Mouse (Mus musculus): Measurements from ENCODE around the gene Nhlrc2. TPM values are rescaled to one million over a fixed set of nuclear protein-coding genes. Genes with fewer than 3 reads are reported as not detected.
A peak's percentile ranks its signal among the peaks of the same experiment; 100 is the strongest.

Nhlrc2 gene
- polyA plus RNA-seq, 1 experiment from 2014 or later = 6.5 TPM

- Histone ChIP-seq H3K4me3 (replicated peaks) (no peak overlapping the region), H3K9ac (replicated peaks) (no peak overlapping the region), H3K4me1 (peaks cover 8% of the 10 kb centered on the region), H3K36me3 (peaks cover 18% of the 10 kb centered on the region), H3K4me2 (no peak overlapping the region), H3K9me3 (replicated peaks) (no peaks in the 10 kb centered on the region), H3K27ac (replicated peaks) (no peak overlapping the region), H3K27me3 (replicated peaks) (no peaks in the 10 kb centered on the region)
- no peak for ATAC-seq (ENCODE audit: low FRiP score)
- 95% methylated on average over 12 of the region's 12 CpGs for WGBS
Observed at GRCm38 (mm10) chr19:56543320-56543719, 4.7 kb upstream of the Nhlrc2 start.

DNA sequence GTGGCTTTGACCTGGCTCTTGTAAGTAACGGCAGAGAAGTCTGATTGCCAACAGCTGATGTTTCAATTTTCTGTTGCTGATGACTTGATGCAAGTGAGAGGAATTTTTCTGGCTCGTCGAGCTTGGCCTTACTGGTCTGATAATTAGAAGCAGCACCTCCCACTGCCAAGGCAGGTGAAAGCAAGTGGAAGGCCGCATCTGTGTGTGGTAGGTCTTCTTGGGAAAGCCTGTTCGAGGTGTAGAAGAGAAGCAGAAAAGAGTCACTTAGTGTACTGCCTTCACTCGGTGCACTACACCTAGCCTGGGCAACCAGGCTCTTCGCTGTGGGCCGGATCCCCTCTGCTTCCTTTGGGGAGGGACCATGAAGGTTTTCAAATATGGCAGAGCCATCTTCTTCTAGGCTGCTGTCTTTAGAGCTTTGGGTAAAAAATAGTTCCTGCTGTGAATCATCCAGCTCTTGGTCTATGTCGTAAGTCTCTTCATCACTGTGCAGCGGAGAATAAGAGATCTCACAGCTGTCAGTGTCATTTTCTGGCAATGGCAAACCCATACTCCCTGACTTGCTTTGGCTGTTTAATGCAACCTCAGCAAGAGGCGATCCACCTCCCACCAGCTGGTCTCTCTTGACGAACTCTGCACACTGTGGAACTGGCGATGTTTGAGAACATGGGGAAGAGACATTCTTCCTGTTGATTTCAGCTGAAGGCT, 3.2 kb upstream of the Nhlrc2 start:
- ATAC-seq (ENCODE audit: low FRiP score) = no peak
- Histone ChIP-seq H3K9ac (replicated peaks) (no peak overlapping the region), H3K4me2 (no peak overlapping the region), H3K36me3 (peaks cover 14% of the 10 kb centered on the region; the same call in 1 of the 2 replicates), H3K27me3 (replicated peaks) (no peaks in the 10 kb centered on the region), H3K4me3 (replicated peaks) (no peak overlapping the region), H3K9me3 (replicated peaks) (no peaks in the 10 kb centered on the region), H3K4me1 (peaks cover 15% of the 10 kb centered on the region), H3K27ac (replicated peaks) (no peak overlapping the region)
- 95% methylated on average over 13 of the region's 13 CpGs for WGBS

DNA sequence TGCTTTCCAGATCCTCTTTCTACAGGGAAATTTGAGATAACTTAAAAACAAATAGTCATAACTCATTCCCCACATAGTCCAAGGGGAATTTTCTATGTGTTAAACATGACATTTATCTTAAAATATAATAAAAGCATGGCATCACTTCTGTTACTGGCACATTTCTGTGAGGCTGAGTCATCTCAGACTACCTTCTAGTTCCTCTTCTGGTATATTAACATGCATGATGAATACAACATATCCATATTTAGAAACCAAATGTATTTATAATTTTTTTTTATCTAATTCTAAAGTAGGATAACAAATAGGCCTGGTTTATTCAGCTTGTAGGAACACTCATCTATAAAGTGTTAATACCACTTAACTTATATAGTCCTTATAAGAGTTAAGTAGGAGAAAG, 2.0 kb upstream of the Nhlrc2 start:
- H3K4me3 ChIP-seq (replicated peaks) = no peak overlapping the region
- peaks cover 23% of the 10 kb centered on the region for H3K4me1 ChIP-seq
- H3K36me3 ChIP-seq = peaks cover 9% of the 10 kb centered on the region; the same call in 1 of the 2 replicates
- H3K9ac ChIP-seq (replicated peaks) = no peak overlapping the region
- H3K9me3 ChIP-seq (replicated peaks) = no peaks in the 10 kb centered on the region
- H3K4me2 ChIP-seq = no peak overlapping the region
- no peaks in the 10 kb centered on the region for H3K27me3 ChIP-seq (replicated peaks)
- H3K27ac ChIP-seq (replicated peaks) = no peak overlapping the region
- no peak for ATAC-seq (ENCODE audit: low FRiP score)

DNA sequence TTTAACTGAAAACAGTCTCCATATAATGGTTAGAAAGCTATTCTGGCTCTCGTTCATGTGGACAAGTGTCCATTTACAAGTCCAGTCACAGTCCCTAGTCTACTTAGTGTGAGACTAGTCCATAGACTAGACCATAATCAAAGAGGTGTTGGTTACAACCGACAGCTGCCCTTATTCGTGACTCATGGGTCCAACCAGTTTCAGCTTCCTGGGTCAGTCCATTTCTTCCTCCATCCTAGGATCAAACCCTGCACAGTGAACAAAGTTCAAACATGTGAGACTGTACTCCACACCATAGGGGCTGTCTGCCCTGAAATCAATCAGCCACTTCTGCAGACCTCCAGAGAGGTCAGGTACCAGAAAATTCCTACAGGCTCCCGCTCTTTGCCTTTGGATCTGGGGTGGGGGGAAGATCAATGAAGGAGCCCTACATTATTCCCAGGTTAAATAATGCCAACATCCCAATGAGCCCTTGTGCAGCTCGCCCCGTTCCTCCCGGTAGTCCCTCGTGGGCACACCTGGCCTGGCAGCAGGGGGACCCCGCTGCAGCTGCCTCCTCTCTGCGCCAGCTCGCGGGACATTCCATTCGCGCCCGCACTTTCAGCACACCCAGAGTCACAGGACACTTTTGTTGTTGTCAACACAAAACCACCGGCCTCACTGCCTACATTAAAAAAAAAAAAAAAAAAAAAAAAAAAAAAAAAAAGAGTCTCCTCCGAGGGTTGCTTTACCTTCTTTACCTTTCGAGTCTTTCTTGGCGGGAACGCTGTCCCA, 418 bp upstream of the Nhlrc2 start, which contains the start of gene Dclre1a:
Gene Dclre1a (minus strand): TSS at position 767 of the 774 bp plus-strand sequence.
- WGBS = 12% methylated on average over 20 of the region's 20 CpGs
- peak within 1 kb of the TSS; percentile 96 for H3K4me3 ChIP-seq (replicated peaks)
- peaks cover 24% of the 10 kb centered on the region for H3K4me1 ChIP-seq
- peak within 1 kb of the TSS; percentile 87 for H3K4me2 ChIP-seq
- ATAC-seq (ENCODE audit: low FRiP score) = peak; percentile 74; the same call in 1 of the 2 replicates
- H3K36me3 ChIP-seq = peaks cover 13% of the 10 kb centered on the region
- no peaks in the 10 kb centered on the region for H3K9me3 ChIP-seq (replicated peaks)
- H3K27me3 ChIP-seq (replicated peaks) = no peaks in the 10 kb centered on the region
- peak within 1 kb of the TSS; percentile 92 for H3K9ac ChIP-seq (replicated peaks)
- H3K27ac ChIP-seq (replicated peaks) = peak within 1 kb of the TSS; percentile 93

DNA sequence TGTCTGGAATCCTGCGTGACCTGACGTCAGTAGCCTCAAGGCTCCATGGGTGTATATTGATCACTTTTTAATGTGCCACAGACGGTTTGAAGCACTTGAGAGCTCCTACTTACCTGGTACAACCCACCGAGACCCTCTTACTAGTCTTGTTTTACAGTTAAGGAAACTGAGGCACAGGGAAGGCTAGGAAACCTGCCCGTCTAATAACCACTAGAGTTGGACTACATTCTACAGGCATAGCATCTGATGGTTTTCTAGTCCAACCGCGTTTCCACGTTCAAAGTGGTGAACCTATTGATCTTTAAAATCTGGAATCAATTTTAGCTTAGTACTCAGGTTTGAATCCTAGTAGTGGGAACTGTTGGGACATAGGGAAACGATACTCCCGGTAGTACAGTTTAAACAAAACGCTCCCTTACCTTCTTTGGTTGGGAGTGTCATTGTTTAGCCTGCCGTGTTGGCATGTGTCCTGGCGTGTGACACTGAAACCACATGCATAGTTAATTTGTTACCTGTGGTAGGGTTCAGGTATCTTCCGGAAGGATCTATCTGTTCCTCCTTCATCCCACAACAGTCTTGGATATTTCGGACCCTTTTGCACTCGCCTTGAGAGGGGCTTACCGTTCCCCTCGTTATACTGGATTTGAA, 1.1 kb downstream of the Nhlrc2 start:
- H3K36me3 ChIP-seq = peaks cover 21% of the 10 kb centered on the region
- no peaks in the 10 kb centered on the region for H3K27me3 ChIP-seq (replicated peaks)
- WGBS = 26% methylated on average over 18 of the region's 18 CpGs
- ATAC-seq (ENCODE audit: low FRiP score) = no peak; the same call in 1 of the 2 replicates
- H3K9me3 ChIP-seq (replicated peaks) = no peaks in the 10 kb centered on the region
- H3K4me3 ChIP-seq (replicated peaks) = peak overlapping the region; percentile 96
- H3K4me2 ChIP-seq = peak overlapping the region; percentile 87
- H3K27ac ChIP-seq (replicated peaks) = peak overlapping the region; percentile 93
- H3K4me1 ChIP-seq = peaks cover 24% of the 10 kb centered on the region
- peak overlapping the region; percentile 92 for H3K9ac ChIP-seq (replicated peaks)

DNA sequence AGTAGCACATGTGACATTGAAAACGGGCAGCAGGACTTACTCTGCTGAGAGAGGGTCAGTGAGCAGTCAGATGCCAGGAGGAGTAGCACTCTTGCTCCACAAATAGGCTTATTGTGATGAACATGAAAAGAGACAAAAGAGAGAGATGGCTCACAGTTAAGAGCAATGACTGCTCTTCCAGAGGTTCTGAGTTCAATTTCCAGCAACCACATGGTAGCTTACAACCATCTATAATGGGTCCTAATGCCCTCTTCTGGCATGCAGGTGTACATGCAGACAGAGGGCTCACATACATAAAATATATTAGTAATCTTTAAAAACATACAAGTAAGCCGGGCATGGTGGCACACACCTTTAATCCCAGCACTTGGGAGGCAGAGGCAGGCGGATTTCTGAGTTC, 5.1 kb downstream of the Nhlrc2 start:
- H3K9me3 ChIP-seq (replicated peaks) = no peaks in the 10 kb centered on the region
- no peak overlapping the region for H3K4me3 ChIP-seq (replicated peaks)
- H3K4me1 ChIP-seq = peaks cover 16% of the 10 kb centered on the region
- H3K36me3 ChIP-seq = peaks cover 24% of the 10 kb centered on the region
- no peak overlapping the region for H3K27ac ChIP-seq (replicated peaks)
- H3K9ac ChIP-seq (replicated peaks) = no peak overlapping the region
- no peaks in the 10 kb centered on the region for H3K27me3 ChIP-seq (replicated peaks)
- 97% methylated on average over 3 of the region's 3 CpGs for WGBS
- no peak overlapping the region for H3K4me2 ChIP-seq
- ATAC-seq (ENCODE audit: low FRiP score) = no peak

- no peaks in the 10 kb centered on the region for H3K27me3 ChIP-seq (replicated peaks)
- no peak for ATAC-seq (ENCODE audit: low FRiP score)
- H3K9ac ChIP-seq (replicated peaks) = no peak overlapping the region
- no peak overlapping the region for H3K4me2 ChIP-seq
- no peak overlapping the region for H3K4me3 ChIP-seq (replicated peaks)
- no peak overlapping the region for H3K27ac ChIP-seq (replicated peaks)
- H3K9me3 ChIP-seq (replicated peaks) = no peaks in the 10 kb centered on the region
- WGBS = 89% methylated on average over 5 of the region's 5 CpGs
- peaks cover 1% of the 10 kb centered on the region; the same call in 1 of the 2 replicates for H3K4me1 ChIP-seq
- peaks cover 24% of the 10 kb centered on the region for H3K36me3 ChIP-seq
Observed at GRCm38 (mm10) chr19:56555972-56556371, 7.9 kb downstream of the Nhlrc2 start.

- Histone ChIP-seq H3K4me3 (replicated peaks) (no peak overlapping the region), H3K4me1 (peaks cover 7% of the 10 kb centered on the region; the same call in 1 of the 2 replicates), H3K9me3 (replicated peaks) (no peaks in the 10 kb centered on the region), H3K27ac (replicated peaks) (no peak overlapping the region), H3K27me3 (replicated peaks) (no peaks in the 10 kb centered on the region), H3K36me3 (no peaks in the 10 kb centered on the region; the same call in 1 of the 2 replicates), H3K4me2 (no peak overlapping the region), H3K9ac (replicated peaks) (no peak overlapping the region)
- 89% methylated on average over 9 of the region's 9 CpGs for WGBS
- ATAC-seq (ENCODE audit: low FRiP score) = no peak
Observed at GRCm38 (mm10) chr19:56562433-56563138, 14.5 kb downstream of the Nhlrc2 start.

- Histone ChIP-seq H3K27me3 (replicated peaks) (no peaks in the 10 kb centered on the region), H3K27ac (replicated peaks) (no peak overlapping the region), H3K4me2 (no peak overlapping the region), H3K36me3 (no peaks in the 10 kb centered on the region; the same call in 1 of the 2 replicates), H3K9ac (replicated peaks) (no peak overlapping the region), H3K4me1 (peaks cover 7% of the 10 kb centered on the region; the same call in 1 of the 2 replicates), H3K4me3 (replicated peaks) (no peak overlapping the region), H3K9me3 (replicated peaks) (no peaks in the 10 kb centered on the region)
- no peak for ATAC-seq (ENCODE audit: low FRiP score)
- WGBS = 93% methylated on average over 3 of the region's 3 CpGs
Observed at GRCm38 (mm10) chr19:56563469-56563868, 15.4 kb downstream of the Nhlrc2 start.

GRCm38 (mm10) chr19:56565358-56565757, 17.3 kb downstream of the Nhlrc2 start:
- H3K9ac ChIP-seq (replicated peaks) = no peak overlapping the region
- H3K4me1 ChIP-seq = peaks cover 7% of the 10 kb centered on the region; the same call in 1 of the 2 replicates
- H3K4me2 ChIP-seq = no peak overlapping the region
- no peak for ATAC-seq (ENCODE audit: low FRiP score)
- 69% methylated on average over 6 of the region's 6 CpGs for WGBS
- no peaks in the 10 kb centered on the region for H3K27me3 ChIP-seq (replicated peaks)
- H3K9me3 ChIP-seq (replicated peaks) = no peaks in the 10 kb centered on the region
- H3K27ac ChIP-seq (replicated peaks) = no peak overlapping the region
- H3K36me3 ChIP-seq = 0 out of 2 replicates have a peak, but pooled peaks cover under 1% of the 10 kb centered on the region
- H3K4me3 ChIP-seq (replicated peaks) = no peak overlapping the region

GRCm38 (mm10) chr19:56566041-56566440, 18.0 kb downstream of the Nhlrc2 start:
- ATAC-seq (ENCODE audit: low FRiP score) = no peak
- 95% methylated on average over 4 of the region's 4 CpGs for WGBS

More at GRCm38 (mm10) chr19:56566041-56566440, 18.0 kb downstream of the Nhlrc2 start:
- Histone ChIP-seq H3K27ac (replicated peaks) (no peak overlapping the region), H3K4me3 (replicated peaks) (no peak overlapping the region), H3K9ac (replicated peaks) (no peak overlapping the region), H3K4me2 (no peak overlapping the region), H3K27me3 (replicated peaks) (no peaks in the 10 kb centered on the region), H3K36me3 (peaks cover 6% of the 10 kb centered on the region; the same call in 1 of the 2 replicates), H3K9me3 (replicated peaks) (no peaks in the 10 kb centered on the region), H3K4me1 (peaks cover 7% of the 10 kb centered on the region; the same call in 1 of the 2 replicates)

Data from neural tube, embryonic 15.5 days (tissue).